Mouse (Mus musculus) stomach, postnatal 0 days (tissue): ENCODE data around the gene Kera. TPM values are rescaled to one million over a fixed set of nuclear protein-coding genes. Genes with fewer than 3 reads are reported as not detected.

ENCODE experiments used
- ATAC-seq: fragments of 200-750 bp; cut with Nextera tagmentation; 2 replicates; pipeline ENCODE4 v1.8.0; 2017; ENCODE audit not compliant: low FRiP score, low TSS enrichment
- DNase-seq: peaks from one replicate; pipeline ENCODE4 v3.0.0-alpha.2; 2016; ENCODE audit warnings: low spot score
- H3K27ac ChIP-seq: fragments of 300-500 bp; sonication (generic); replicated peaks from 2 replicates; pipeline ENCODE4 v1.5.1; 2014; ENCODE audit warnings: mild to moderate bottlenecking, control low read depth
- H3K27me3 ChIP-seq: fragments of 300-500 bp; sonication (generic); 2 replicates; pipeline ENCODE4 v1.6.1; 2014; ENCODE audit warnings: low read length; ENCODE audit not compliant: control insufficient read depth, insufficient read depth
- H3K36me3 ChIP-seq: fragments of 300-500 bp; sonication (generic); 2 replicates; pipeline ENCODE4 v1.6.1; 2014; ENCODE audit warnings: low read length, mixed read lengths; ENCODE audit not compliant: control insufficient read depth, insufficient read depth
- H3K4me1 ChIP-seq: fragments of 300-500 bp; sonication (generic); replicated peaks from 2 replicates; pipeline ENCODE4 v1.6.1; 2014; ENCODE audit warnings: antibody characterized with exemption; ENCODE audit not compliant: control insufficient read depth, insufficient read depth
- H3K4me2 ChIP-seq: fragments of 300-500 bp; sonication (generic); replicated peaks from 2 replicates; pipeline ENCODE4 v1.6.1; 2014; ENCODE audit warnings: low read depth, mild to moderate bottlenecking, control low read depth, moderate library complexity
- H3K4me3 ChIP-seq: fragments of 300-500 bp; sonication (generic); 2 replicates; pipeline ENCODE4 v1.5.1; 2014; ENCODE audit warnings: low read depth, low read length, control low read depth
- H3K9ac ChIP-seq: fragments of 300-500 bp; sonication (generic); 2 replicates; pipeline ENCODE4 v1.6.1; 2014; ENCODE audit warnings: mild to moderate bottlenecking, low read length, control low read depth, mixed read lengths
- H3K9me3 ChIP-seq: fragments of 300-500 bp; sonication (generic); 2 replicates; pipeline ENCODE4 v1.6.1; 2016; ENCODE audit warnings: low read length; ENCODE audit not compliant: control insufficient read depth
- CTCF ChIP-seq: IDR thresholded peaks from 2 replicates; pipeline ENCODE4 v1.5.1; 2016; ENCODE audit warnings: antibody characterized with exemption, low read depth, mild to moderate bottlenecking, moderate library complexity
- EP300 ChIP-seq: optimal IDR thresholded peaks from 2 replicates; pipeline ENCODE3; 2016; ENCODE audit warnings: antibody characterized with exemption
- WGBS: fragments of 180-500 bp; shearing (Covaris S2); extraction: QIAGEN DNeasy Blood & Tissue Kit; methylation state at CpG from one replicate; pipeline ENCODE4 v1.1.7; 2014; 5-methylcytosine and 5-hydroxymethylcytosine counted together
- polyA plus RNA-seq: library from polyadenylated mRNA; unstranded; fragments of >200 nt; fragmentation: Nextera tagmentation; extraction: Ambion mirVana; gene quantifications from 2 replicates; pipeline ENCODE4 v1.2.1, GENCODE M21; 2015

The Kera gene
- polyA plus RNA-seq, 1 experiment from 2014 or later: 0.35 TPM

DNA sequence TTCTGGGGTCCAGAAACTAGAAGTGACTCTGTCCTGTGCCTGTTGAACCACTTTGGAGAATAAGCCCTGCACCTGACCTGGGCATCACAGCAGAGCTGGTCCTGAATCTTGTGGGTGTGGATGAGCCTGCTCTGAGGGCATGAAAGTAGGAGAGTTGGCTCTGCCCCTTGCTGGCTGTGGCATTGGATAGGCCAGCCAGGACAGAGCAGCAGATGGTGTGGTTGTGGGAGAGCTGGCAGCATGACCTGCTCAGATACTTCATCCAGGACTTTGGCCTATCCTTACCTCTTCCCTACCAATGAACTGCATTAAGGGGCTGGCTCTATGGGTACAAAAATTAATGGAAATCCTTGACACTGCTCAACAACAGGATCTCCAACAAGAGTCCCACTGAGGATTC, 3.4 kb upstream of the Kera start:
- TF ChIP-seq CTCF (no peak), EP300 (no peak)
- DNase-seq: no peak

DNA sequence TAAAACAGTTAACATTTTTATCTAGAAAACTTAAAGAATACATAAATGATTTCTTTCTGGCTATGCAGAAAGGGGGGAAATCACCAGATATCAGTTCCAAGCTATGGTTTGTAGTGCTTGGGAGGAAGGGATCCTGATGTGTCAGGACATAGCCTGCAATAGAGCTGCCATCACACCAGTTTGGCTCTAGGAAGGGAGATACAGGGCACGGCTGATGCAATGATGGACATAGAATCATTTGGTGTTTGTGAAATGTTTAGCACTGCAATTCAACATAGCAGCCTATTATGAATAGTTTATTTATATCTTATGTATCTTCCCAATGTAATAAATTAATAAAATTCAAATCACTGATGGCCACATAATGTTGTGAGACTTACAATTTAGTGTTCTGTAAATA, 15.6 kb downstream of the Kera start:
- Histone ChIP-seq H3K27ac (no peak overlapping the region), H3K36me3 (no peaks in the 10 kb centered on the region), H3K9me3 (no peaks in the 10 kb centered on the region), H3K9ac (no peak overlapping the region), H3K4me3 (no peak overlapping the region), H3K4me1 (no peaks in the 10 kb centered on the region), H3K4me2 (no peak overlapping the region), H3K27me3 (no peaks in the 10 kb centered on the region)
- TF ChIP-seq CTCF: no peak
- TF ChIP-seq EP300: no peak
- ATAC-seq (no peak), DNase-seq (no peak)
- 91% methylated on average over 1 of the region's 1 CpGs for WGBS

More for the DNA sequence above, 3.4 kb upstream of the Kera start:
- Histone ChIP-seq H3K4me3 (no peak overlapping the region), H3K4me1 (no peaks in the 10 kb centered on the region), H3K36me3 (no peaks in the 10 kb centered on the region), H3K27ac (no peak overlapping the region), H3K27me3 (no peaks in the 10 kb centered on the region), H3K4me2 (no peak overlapping the region), H3K9ac (no peak overlapping the region), H3K9me3 (no peaks in the 10 kb centered on the region)
- no peak for ATAC-seq

DNA sequence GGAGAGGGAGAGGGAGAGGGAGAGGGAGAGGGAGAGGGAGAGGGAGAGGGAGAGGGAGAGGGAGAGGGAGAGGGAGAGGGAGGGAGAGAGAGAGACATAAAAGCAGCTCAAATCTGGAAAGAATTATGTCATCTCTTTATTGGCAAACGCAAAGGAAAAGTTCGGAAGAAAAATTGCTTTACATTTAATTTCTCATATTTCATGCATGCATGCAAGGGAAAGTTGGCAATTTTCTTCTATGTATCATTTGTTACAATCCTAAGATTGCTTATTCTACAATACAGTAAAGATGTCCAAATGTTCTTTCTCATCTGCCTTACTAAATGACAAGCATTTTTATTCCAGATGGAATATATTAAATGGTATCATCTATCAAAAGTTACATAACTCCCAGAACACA, 17.7 kb downstream of the Kera start:
- no peak overlapping the region for H3K9ac ChIP-seq
- ATAC-seq: no peak
- no peak for DNase-seq
- H3K27ac ChIP-seq: no peak overlapping the region
- no peak for TF ChIP-seq CTCF
- TF ChIP-seq EP300: no peak
- H3K4me2 ChIP-seq: no peak overlapping the region
- no peaks in the 10 kb centered on the region for H3K4me1 ChIP-seq
- no peaks in the 10 kb centered on the region for H3K9me3 ChIP-seq
- H3K4me3 ChIP-seq: no peak overlapping the region
- WGBS: 47% methylated on average over 2 of the region's 2 CpGs
- H3K27me3 ChIP-seq: no peaks in the 10 kb centered on the region
- no peaks in the 10 kb centered on the region for H3K36me3 ChIP-seq

DNA sequence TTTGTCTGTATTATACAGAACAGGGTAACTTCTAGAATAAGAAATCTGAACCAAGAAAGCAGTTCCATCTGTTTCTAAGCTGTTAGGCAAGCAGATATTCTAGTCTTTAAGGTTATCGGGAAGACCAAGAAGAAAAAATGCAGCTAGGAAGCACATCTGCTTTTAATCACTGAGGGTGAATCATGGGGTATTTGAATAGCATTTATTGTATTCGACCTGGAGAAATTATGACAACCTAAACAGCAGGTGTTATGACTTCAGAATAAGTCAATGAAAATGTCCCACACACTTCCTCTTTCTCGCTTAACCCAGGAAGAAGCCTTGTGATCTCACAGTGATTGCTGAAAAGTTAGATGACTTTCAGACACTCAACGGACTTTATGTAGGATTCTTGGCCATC, 18.4 kb downstream of the Kera start:
- no peaks in the 10 kb centered on the region for H3K36me3 ChIP-seq
- no peak overlapping the region for H3K9ac ChIP-seq
- no peaks in the 10 kb centered on the region for H3K4me1 ChIP-seq
- no peak for ATAC-seq
- H3K27me3 ChIP-seq: no peaks in the 10 kb centered on the region
- H3K9me3 ChIP-seq: no peaks in the 10 kb centered on the region
- WGBS: 42% methylated on average over 4 of the region's 4 CpGs
- H3K4me3 ChIP-seq: no peak overlapping the region
- H3K4me2 ChIP-seq: no peak overlapping the region
- no peak for DNase-seq
- no peak overlapping the region for H3K27ac ChIP-seq
- no peak for TF ChIP-seq CTCF
- no peak for TF ChIP-seq EP300

DNA sequence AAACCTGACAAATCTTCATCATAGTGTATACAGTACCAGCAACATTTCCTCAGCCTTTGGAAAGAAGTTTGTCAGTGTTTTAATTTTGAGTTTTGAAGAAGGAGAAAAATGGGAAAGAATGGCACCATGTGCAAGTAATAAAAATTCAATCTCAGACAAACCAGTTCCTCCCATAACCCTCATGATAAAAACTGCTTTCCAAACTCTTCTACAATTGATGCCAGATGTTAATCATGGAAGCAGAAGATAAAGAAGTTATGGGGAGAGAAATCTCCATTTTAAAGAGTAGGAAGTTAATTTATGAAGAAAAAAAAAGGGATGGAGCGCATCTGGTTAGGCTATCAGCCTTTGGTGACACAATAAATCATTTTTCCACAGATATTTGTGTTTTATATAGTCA, 19.9 kb downstream of the Kera start:
- no peaks in the 10 kb centered on the region for H3K36me3 ChIP-seq
- no peak for TF ChIP-seq EP300
- no peak for TF ChIP-seq CTCF
- no peak for DNase-seq
- H3K4me1 ChIP-seq: no peaks in the 10 kb centered on the region
- no peak for ATAC-seq
- H3K4me2 ChIP-seq: no peak overlapping the region
- no peak overlapping the region for H3K27ac ChIP-seq
- WGBS: 87% methylated on average over 1 of the region's 1 CpGs
- H3K27me3 ChIP-seq: no peaks in the 10 kb centered on the region
- no peak overlapping the region for H3K4me3 ChIP-seq
- no peak overlapping the region for H3K9ac ChIP-seq
- H3K9me3 ChIP-seq: no peaks in the 10 kb centered on the region

DNA sequence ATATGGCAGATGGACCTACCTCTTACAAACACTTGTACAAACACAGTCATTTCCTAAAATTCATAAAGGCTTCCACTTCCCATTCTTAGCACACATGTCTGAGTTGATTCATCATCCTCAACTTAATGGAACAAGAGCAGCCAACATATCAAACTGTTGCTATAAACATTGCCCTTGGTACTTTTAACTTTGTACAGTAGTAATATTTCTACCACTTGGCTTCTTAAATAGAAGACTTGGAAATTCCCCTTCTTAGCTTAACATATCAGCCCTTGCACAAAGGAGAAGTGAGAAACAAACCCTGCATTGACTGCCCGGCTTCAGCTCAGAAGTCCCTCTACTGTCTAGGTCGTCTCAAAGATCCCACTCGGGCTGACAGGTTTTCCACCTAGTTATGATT, 24.4 kb downstream of the Kera start:
- TF ChIP-seq CTCF (no peak), EP300 (no peak)
- no peak for DNase-seq
- ATAC-seq: no peak
- no peak overlapping the region for H3K27ac ChIP-seq
- no peaks in the 10 kb centered on the region for H3K9me3 ChIP-seq
- H3K4me3 ChIP-seq: no peak overlapping the region
- no peak overlapping the region for H3K4me2 ChIP-seq
- H3K27me3 ChIP-seq: no peaks in the 10 kb centered on the region
- no peaks in the 10 kb centered on the region for H3K4me1 ChIP-seq
- WGBS: 72% methylated on average over 3 of the region's 3 CpGs
- H3K9ac ChIP-seq: no peak overlapping the region
- no peaks in the 10 kb centered on the region for H3K36me3 ChIP-seq

DNA sequence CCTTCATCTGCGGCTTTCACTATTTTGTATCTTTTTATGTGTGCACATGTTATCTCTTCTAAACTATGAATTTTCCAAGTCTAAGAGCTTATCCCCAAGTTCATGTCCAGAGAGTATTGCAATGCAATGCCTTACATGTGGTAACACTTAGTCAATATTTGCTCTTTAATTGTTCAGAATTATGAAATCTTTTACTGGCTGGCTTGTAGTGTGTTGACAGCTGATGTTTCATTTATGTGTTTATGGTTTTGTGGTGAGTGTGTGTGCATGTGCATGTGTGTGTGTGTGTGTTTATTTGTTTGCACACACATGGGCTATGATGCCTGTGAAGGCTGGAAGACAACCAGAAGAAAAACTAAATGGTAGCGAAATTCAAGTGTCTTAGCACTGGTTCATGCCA, 35.2 kb downstream of the Kera start:
- ATAC-seq: no peak
- no peak for DNase-seq
- no peak overlapping the region for H3K27ac ChIP-seq
- H3K27me3 ChIP-seq: no peaks in the 10 kb centered on the region
- H3K4me3 ChIP-seq: no peak overlapping the region
- no peaks in the 10 kb centered on the region for H3K4me1 ChIP-seq
- no peaks in the 10 kb centered on the region for H3K36me3 ChIP-seq
- H3K9me3 ChIP-seq: no peaks in the 10 kb centered on the region
- WGBS: 82% methylated on average over 2 of the region's 2 CpGs
- no peak for TF ChIP-seq EP300
- TF ChIP-seq CTCF: no peak
- H3K9ac ChIP-seq: no peak overlapping the region
- no peak overlapping the region for H3K4me2 ChIP-seq
